ENCODE assay signal across 8 mouse cellular contexts in the genomic region with DNA sequence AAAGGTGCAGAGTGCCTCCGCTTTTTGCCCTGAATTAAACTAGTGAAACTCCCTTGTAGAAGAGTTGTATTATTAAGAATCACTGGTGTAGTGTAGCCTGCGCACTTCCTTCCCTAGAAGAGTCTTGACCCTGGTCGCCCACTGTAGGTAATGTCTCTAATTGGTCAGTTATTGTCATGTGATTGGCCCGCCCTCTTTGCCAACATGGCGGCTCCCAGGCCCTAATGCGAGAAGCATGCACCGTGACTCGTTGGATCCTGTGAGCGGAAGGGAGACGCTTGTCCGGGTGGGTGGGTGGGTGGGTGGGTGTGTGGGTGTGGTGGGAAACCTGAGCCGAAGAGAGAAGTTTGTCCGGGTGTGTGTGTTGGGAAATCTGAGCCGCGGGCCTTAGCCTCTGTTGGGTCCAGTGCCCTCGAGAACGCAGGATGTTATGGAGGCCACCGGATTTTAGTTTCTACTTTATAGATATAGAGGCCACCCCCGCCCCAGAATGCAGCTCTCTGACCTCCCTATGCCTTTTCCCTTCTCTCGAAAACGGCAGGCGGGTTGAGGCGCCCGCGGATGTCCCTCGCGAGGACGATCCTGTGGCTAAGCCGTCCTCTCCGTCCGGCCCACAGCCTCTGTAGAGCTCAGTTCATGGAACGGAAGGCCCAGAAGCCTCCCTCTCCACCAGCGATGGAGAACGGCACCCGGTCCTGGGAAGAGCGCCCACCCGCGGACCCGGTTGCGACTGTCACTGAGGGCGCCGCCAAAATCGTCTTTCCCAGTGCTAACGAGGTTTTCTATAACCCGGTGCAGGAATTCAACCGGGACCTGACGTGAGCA. TPM values are rescaled to one million over a fixed set of nuclear protein-coding genes. Genes with fewer than 3 reads are reported as not detected.
DNase-seq lines count a peak whose midpoint lies in the region; ATAC-seq lines count a peak whose summit lies in the region.

No protein-coding gene starts in this region.

- no peaks in the 10 kb centered on the region for H3K27me3 ChIP-seq in hindbrain, embryonic 12.5 days

- H3K36me3 ChIP-seq in hindbrain, embryonic 12.5 days = peaks cover 16% of the 10 kb centered on the region

- peak overlapping the region; percentile 74 for H3K9ac ChIP-seq in hindbrain, embryonic 12.5 days

- under 1% methylated on average over 47 of the region's 47 CpGs for WGBS in hindbrain, embryonic 12.5 days

- H3K9me3 ChIP-seq in hindbrain, embryonic 12.5 days (replicated peaks) = no peaks in the 10 kb centered on the region

- peaks cover 45% of the 10 kb centered on the region for H3K4me1 ChIP-seq in hindbrain, embryonic 12.5 days

- peak; percentile 82 for ATAC-seq in hindbrain, embryonic 12.5 days (ENCODE audit: low FRiP score)

- peak overlapping the region; percentile 83 for H3K4me3 ChIP-seq in hindbrain, embryonic 12.5 days

- DNase-seq in MN1 (ENCODE audit: low spot score) = peak; percentile 95
- peak; percentile 94 for DNase-seq in cerebellum, adult 9-10 months
- peak; percentile 85 to 96 for DNase-seq in frontal cortex, adult 2 months (ENCODE audit: extremely low spot score in 1 of 2, low spot score in 1 of 2)
- peak; percentile 89 to 96 for DNase-seq in layer of hippocampus, postnatal 14 days (ENCODE audit: low spot score in 2 of 2)
- peak; percentile 95 for DNase-seq in lung, postnatal 10 days
- peak; percentile 81 for DNase-seq in ovary, postnatal 36 days (ENCODE audit: low spot score)
- DNase-seq in thymus, postnatal 14 days = peak; percentile 89

- peak overlapping the region; percentile 98 for H3K4me2 ChIP-seq in hindbrain, embryonic 12.5 days (replicated peaks)

- H3K27ac ChIP-seq in hindbrain, embryonic 12.5 days = peak overlapping the region; percentile 52; the same call in 1 of the 2 replicates

RNA-seq across cellular contexts. Expression of a gene that starts 1.6 kb away (rescaled TPM):
- polyA plus RNA-seq in frontal cortex, adult 2 months (2012; rRNA removed) = 79.7 and 79.8 TPM in 2 replicates
- 20.9 and 21.3 TPM in 2 replicates for polyA plus RNA-seq in hindbrain, embryonic 12.5 days (2016; fragmentation: Nextera tagmentation; extraction: Ambion mirVana)
- 10 to 100 TPM; 84.0 to 85.6 TPM for total RNA-seq in layer of hippocampus, postnatal 14 days (2021)

RNA-seq across cellular contexts. Expression of a gene that starts 3.2 kb away (rescaled TPM):
- polyA plus RNA-seq in frontal cortex, adult 2 months (2012; rRNA removed) = 143 and 157 TPM in 2 replicates
- 51.2 and 55.9 TPM in 2 replicates for polyA plus RNA-seq in hindbrain, embryonic 12.5 days (2016; fragmentation: Nextera tagmentation; extraction: Ambion mirVana)
- 10 to 100 TPM; 82.9 to 97.3 TPM for total RNA-seq in layer of hippocampus, postnatal 14 days (2021)

RNA-seq across cellular contexts. Expression of a gene that starts 12.0 kb away (rescaled TPM):
- 2.9 and 4.1 TPM in 2 replicates for polyA plus RNA-seq in frontal cortex, adult 2 months (2012; rRNA removed)
- 4.6 and 4.9 TPM in 2 replicates for polyA plus RNA-seq in hindbrain, embryonic 12.5 days (2016; fragmentation: Nextera tagmentation; extraction: Ambion mirVana)
- 1 to 10 TPM; 3.4 to 4.2 TPM for total RNA-seq in layer of hippocampus, postnatal 14 days (2021)

RNA-seq across cellular contexts. Expression of a gene that starts 26.7 kb away (rescaled TPM):
- 11.1 and 21.5 TPM in 2 replicates for polyA plus RNA-seq in frontal cortex, adult 2 months (2012; rRNA removed)
- 62.5 and 64.8 TPM in 2 replicates for polyA plus RNA-seq in hindbrain, embryonic 12.5 days (2016; fragmentation: Nextera tagmentation; extraction: Ambion mirVana)
- total RNA-seq in layer of hippocampus, postnatal 14 days (2021) = 10 to 100 TPM in 1 of 2 experiments, 1 to 10 TPM in 1; 9.5 to 12.5 TPM

RNA-seq across cellular contexts. Expression of a gene that starts 33.5 kb away (rescaled TPM):
- polyA plus RNA-seq in frontal cortex, adult 2 months (2012; rRNA removed) = 0.36 TPM in 1 of 2 replicates, not detected in the other
- polyA plus RNA-seq in hindbrain, embryonic 12.5 days (2016; fragmentation: Nextera tagmentation; extraction: Ambion mirVana) = 3.0 and 3.6 TPM in 2 replicates
- total RNA-seq in layer of hippocampus, postnatal 14 days (2021) = not detected

Comparison
In these comparisons a context has a peak if more than half of its experiments do, and no peak if none do; other contexts are left out.
1. Peak in every context shown above with its lines: DNase-seq, ATAC-seq, H3K4me3 ChIP-seq and H3K27ac ChIP-seq.